Mouse (Mus musculus) urinary bladder, postnatal 25 days (tissue): Measurements from ENCODE around the gene Slc25a35.
"Not testable (repeated sequence)": the region's sequence is repeated elsewhere in the genome, so short reads cannot be mapped to it uniquely, and the experiment has no call there.

Experiments
- DNase-seq: peaks from one replicate; pipeline ENCODE4 v3.0.0; 2022; ENCODE audit warnings: low spot score

Gene Slc25a35

GRCm38 (mm10) chr11:68961596-68961995, 6.3 kb upstream of the Slc25a35 start:
- DNase-seq = no peak

GRCm38 (mm10) chr11:68962159-68962558, 5.8 kb upstream of the Slc25a35 start:
- DNase-seq = not testable (repeated sequence)

DNA sequence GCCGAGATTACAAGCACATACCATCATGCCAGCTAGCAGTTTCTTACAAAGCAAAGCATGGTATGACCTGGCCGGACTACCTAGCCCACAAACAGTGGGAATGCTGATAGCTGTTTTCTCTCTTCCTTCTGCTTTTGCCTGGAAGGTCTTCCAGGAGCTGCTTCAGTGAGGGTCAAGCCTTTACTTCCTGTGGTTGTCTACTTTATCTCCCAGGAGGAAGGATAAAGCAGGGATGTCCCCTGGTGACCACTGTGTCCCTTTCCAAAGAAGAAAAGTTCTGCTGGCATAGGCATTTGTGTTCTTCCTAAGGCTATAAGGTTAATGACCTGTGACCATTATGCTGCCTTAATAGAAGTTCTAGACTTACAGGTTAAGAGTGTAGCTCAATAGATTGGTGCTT, 4.5 kb upstream of the Slc25a35 start:
- no peak for DNase-seq

GRCm38 (mm10) chr11:68965050-68965449, 2.9 kb upstream of the Slc25a35 start:
- no peak for DNase-seq

- DNase-seq = peak; percentile 53
Observed at GRCm38 (mm10) chr11:68965845-68966244, 2.1 kb upstream of the Slc25a35 start.

- DNase-seq = no peak
Observed at GRCm38 (mm10) chr11:68966554-68966953, 1.4 kb upstream of the Slc25a35 start.

DNA sequence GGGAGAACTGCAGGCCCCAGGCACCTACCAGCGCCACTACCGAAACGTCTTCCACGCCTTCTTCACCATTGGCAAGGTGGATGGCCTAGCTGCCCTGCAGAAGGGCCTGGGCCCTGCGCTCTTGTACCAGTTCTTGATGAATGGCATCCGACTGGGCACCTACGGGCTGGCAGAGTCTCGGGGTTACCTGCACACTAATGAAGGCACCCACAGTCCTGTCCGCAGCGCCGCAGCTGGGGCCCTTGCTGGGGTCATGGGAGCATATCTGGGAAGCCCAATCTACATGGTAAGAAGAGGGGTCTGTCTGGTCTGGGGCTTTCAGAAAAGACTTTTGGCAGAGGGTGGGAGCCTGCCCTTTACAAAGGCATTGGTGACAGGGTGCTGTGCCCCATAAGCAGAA, 821 bp downstream of the Slc25a35 start:
- no peak for DNase-seq

DNA sequence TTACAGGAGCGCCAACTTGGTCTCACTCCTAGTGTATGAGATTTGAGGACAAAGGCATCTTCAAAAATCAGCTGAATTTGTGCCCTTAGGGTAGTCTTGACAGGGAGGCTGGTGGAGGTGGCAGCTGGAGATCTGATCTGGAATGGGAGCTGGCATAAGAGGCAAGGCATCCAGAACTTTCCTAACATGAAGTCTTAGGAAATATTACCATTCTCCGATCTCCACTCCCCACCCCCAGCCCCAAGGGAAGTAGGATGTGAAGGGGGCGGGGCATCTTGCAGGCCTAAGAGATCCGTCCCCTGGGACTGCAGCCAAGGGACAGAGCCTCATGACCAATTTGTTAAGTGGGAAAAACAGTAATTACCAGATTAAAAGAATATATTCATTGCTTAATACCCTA, 2.3 kb downstream of the Slc25a35 start:
- no peak for DNase-seq

DNA sequence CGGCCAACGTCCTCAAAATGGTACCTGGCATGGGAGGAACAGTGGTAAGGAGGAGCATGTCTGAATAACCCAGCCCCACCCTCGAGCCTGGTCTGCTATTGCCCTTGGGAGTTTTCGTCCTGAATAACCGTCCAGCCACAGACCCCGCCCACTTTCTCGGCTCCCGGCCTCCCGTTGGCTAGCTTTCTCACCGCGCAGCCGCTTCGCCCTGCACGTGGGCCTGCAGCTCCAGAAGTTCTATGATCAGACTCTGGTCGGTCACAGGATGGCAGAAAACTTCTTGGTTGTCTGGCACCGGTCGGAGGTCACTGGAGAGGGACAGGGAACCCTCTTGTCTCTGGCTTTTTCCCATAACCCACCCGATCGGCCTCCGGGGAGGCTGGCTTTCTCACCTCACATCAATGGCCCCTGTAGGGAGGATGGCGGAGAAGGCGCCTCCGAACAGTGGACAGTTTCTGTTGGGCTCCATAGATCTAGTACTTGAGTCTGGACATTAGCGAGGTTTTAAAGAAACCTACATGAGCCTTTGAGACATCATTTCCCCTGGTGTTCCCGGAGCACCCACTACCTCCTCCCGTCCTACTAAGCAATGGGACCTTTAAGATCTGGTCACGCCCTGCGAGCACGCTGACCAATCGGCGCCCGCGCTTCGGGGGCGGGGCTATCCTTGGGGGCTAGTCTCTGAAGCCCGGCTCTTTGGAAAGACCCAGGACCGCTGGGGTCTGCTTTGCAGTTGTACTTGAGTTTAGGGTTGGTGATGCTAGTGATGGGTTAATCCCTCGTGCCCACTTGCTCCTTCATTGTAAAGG, 5.5 kb downstream of the Slc25a35 start:
- DNase-seq = peak; percentile 82

DNA sequence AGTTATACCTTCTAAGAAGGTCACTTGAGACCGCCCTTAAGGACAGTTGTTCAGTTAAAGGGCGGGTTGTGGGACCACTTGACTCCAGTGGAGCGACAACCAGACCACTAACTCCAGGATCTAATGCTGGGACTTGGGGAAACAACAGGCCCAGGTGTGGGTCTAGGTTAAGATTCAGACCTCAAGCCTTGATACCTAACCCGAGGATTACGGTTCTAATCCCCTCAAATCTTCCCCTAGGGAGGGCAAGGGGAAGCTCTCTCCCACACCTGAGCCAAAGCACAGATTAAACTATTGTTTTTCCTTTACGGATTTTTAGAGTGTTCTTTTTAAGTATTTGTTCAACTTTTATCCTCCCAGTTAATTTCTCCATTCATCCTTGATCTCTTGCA, 6.1 kb downstream of the Slc25a35 start:
- DNase-seq = no peak

GRCm38 (mm10) chr11:68975085-68975484, 7.2 kb downstream of the Slc25a35 start, which contains the start of gene Rangrf:
Gene Rangrf (minus strand): TSS chr11:68975185.
- no peak for DNase-seq

GRCm38 (mm10) chr11:68975601-68976000, 7.7 kb downstream of the Slc25a35 start:
- DNase-seq = no peak

- no peak for DNase-seq
Observed at GRCm38 (mm10) chr11:68979320-68979733, 11.4 kb downstream of the Slc25a35 start.

- DNase-seq = no peak
Observed at GRCm38 (mm10) chr11:68980919-68981318, 13.0 kb downstream of the Slc25a35 start.

DNA sequence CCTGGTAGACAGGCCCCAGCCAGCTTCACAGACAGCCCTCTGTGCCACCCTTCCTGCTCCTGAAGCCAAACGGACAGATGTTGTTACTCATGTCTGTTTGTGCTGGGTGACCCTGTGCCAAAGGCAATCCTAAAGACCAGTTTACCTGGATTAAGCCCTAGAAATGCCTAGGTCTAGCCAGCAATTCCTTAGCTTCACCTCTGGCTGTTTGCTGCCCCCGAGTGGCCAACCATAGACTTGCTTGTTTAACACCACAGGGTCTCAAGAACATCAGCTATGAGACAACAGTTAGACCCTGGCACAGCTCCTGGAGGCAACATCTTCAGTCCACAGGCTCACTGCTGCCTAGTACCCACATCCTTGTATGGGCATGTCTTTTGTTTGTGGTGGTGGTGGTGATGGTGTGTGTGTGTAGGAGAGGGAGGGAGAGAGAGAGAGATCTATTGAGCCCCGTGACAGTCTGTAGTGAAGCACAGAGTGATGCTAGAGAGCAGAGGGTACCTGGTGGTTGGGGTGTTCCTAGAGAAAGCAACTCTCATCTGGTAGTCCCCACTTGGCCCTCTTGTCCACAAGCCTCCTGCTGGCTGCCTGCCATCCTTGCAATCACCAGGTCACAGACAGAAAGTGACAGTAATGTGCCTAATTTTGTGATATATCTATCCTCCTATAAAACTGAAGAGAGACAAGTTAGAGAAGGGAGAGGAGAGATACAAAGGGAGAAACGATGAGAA, 14.9 kb downstream of the Slc25a35 start:
- DNase-seq = peak; percentile 79

GRCm38 (mm10) chr11:68987365-68987882, 19.5 kb downstream of the Slc25a35 start:
- DNase-seq = no peak

GRCm38 (mm10) chr11:68988341-68988740, 20.4 kb downstream of the Slc25a35 start:
- DNase-seq = no peak

DNA sequence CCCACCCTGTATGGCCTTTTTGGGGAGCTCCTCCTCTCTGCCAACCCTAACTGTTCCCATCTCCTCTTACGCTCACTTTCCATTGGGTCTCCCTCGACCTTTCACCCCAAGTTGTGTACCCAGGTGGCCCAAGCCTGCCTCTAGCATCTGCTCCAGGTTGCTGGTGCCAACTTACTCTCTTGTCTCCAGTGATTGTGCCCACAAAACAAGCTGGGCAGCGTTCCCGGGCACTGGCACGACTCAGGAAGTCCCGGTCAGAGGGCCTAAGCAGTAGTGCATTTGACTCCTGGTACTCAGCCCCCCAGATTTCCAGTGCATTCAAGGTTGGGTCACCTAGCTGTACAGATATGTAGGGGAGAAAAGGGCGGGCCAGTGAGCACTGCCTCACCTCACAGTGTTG, 25.2 kb downstream of the Slc25a35 start:
- DNase-seq = no peak

DNA sequence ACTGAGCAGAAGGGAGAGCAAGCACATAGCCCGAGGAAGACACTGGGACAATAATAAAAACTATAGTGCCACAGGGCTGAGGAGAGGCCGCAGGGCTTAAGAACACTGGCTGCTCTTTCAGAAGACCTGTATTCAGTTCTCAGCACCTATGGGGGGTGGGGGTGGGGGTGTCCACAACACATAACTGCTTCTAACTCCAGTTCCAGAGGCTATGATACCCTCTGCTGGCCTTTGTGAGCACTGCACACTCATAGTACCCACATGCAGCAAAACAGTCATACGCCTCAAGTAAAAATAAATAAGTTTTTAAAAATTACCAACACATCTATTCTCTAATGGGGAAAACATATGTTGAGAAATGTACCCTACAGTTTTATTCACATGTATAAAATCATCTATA, 26.4 kb downstream of the Slc25a35 start:
- no peak for DNase-seq

DNA sequence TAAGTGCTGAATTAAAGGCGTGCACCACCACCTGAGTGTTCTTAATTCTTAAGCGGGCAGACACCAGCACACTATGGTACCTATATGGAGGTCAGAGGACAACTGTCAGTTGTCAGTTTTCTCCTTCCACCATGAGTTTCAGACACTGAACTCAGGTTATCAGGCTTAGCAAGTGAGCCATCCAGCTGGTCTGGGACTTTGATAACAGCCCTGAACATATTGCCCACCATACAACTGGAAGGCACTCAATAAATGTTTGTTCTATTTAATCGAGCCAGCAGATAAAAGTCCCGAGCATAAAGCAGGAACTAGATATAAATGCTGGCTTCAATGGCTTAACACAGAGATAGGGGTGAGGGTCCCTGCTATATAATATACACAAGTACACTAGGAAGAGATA, 29.1 kb downstream of the Slc25a35 start:
- DNase-seq = no peak

DNA sequence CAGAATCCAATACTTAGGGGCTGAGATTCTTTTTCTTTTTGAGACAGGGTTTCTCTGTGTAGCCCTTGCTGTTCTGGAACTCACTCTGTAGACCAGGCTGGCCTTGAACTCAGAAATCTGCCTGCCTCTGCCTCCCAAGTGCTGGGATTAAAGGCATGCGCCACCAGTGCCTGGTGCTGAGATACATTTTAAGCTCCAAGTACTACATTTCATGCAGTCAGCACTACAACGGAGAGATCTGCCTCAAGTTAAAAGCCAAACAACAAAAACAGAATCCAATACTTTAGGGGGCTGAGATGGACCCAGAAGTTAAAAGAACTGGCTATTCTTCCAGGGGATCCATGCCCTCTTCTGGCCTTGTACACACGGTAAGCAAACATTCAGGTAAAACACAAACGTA, 34.9 kb downstream of the Slc25a35 start:
- DNase-seq = not testable (repeated sequence)

- DNase-seq = no peak
Observed at GRCm38 (mm10) chr11:69003592-69003991, 35.7 kb downstream of the Slc25a35 start.

DNA sequence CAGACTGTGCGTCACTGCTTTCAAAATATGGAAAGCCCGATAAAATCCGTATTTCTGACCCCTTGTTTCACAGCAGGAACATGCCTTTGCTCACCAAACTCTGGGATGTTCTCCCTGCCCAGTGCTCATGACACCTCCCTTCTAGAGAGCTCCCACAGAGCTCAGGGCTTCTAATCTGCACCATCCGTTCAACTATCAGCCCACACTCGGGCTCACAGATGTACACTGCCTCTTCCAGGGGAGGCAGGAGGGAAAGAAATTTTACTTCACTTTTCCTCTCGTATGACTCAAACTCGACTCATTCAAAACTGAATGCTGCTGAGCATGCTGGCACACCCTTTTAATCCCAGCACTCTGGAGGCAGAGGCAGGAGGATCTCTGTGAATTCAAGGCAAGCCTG, 37.3 kb downstream of the Slc25a35 start:
- DNase-seq = no peak
